Mouse (Mus musculus): ENCODE results near the gene Ttc7. TPM values are rescaled to one million over a fixed set of nuclear protein-coding genes. Genes with fewer than 3 reads are reported as not detected.

The Ttc7 gene
- 126 to 169 TPM (median 150 TPM) in 3 replicates for total RNA-seq (2017)

DNA sequence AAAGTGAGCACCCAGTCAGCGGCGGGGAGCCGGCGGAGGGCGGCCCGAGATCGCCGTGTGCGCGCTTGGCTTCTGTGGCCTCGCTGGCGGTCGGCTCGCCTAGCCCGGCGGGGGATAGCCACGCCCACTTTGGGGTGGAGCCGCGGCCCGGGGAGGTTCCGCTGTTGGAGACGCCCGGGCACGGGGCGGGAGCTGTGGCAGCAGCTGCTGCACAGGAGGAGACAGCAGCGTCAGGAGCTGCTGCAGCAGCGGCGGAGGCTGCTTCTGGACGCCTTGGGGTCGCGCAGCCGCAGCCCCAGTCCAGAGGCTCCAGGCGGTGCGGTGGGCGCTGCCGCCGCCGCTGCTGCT is at the start of gene Ttc7:
Ttc7 (plus strand) TSS at position 181 of the 348 bp plus-strand sequence.
- ATAC-seq (replicated peaks; ENCODE audit: insufficient number of reproducible peaks, low FRiP score, low TSS enrichment, poor library complexity, severe bottlenecking): peak; percentile 62

DNA sequence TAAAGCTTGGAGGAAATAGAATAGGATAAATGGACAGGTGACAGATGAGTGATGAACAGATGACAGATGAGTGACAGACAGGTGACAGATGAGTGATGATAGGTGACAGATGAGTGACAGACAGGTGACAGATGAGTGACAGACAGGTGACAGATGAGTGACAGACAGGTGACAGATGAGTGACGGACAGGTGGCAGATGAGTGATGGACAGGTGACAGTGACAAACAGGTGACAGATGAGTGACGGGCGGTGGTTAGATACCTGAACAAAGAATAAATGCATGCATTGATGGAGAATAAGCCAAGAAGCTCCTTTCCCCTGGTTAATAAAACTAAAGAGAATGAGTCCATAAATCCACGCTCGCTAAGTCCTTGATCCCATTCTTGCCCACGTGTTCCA is 47.7 kb upstream of the Ttc7 start:
- ATAC-seq (replicated peaks; ENCODE audit: insufficient number of reproducible peaks, low FRiP score, low TSS enrichment, poor library complexity, severe bottlenecking): no peak

DNA sequence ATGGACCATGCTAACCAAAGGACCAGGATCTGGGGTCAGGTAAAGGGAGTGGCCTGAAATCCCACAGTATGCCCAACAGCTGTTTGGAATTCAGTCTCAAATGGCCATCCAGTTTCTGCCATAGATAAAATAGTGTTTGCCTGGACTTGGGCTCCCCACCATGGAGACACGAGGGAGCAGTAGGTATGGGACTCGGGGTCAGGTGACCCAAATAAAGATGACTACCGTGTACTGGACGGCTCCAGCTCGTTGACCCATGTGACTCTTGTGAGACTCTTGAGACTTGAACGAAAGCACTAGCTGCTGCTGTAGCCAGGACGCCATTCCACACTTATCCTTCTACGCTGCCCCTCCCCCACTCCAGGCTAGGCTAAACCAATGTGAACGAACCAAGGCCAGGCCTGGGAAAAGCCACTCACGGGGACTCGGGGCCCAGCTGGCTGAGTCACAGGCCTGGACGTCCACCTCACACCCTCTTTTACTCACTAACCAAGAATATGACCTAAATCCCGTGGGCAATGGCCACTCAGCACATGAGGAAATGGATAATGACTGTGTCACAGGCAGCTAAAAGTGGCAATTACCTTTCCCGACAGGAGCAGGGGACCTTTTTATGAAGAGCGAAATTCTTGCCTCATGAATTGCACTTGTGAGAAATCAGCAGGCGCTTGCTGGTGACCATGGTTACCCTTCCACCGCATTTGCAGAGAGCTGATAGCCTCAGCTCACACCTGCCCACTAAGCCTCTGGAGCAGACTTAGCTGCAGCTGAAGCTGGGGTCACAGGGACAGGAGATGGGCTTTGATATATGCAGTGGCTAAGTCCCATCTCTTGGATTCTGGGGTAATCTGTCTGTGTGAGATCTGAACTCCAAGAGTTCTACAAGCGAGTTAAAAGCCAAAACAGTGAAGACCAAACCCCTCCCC is 45.7 kb upstream of the Ttc7 start:
- ATAC-seq (replicated peaks; ENCODE audit: insufficient number of reproducible peaks, low FRiP score, low TSS enrichment, poor library complexity, severe bottlenecking): no peak

DNA sequence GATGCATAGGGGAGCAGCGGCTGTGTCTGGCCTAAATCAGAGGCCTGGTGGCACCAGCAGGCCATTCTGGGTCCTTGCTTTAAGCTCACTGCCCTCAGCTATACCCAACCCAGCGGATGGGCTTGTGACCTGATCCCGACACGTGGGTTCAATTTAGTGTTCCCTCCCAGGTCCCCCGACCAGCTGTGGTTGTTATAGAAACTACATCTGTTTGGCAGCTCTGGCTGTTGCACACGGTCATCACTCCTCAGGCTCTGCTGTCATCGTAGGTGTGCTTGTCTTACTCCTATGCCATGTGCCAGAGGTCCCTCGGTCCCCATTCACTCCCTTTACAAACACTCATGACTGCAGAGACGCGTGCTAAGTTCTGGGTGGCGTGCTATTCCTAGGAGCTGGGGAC is 44.9 kb upstream of the Ttc7 start:
- ATAC-seq (replicated peaks; ENCODE audit: insufficient number of reproducible peaks, low FRiP score, low TSS enrichment, poor library complexity, severe bottlenecking): no peak

DNA sequence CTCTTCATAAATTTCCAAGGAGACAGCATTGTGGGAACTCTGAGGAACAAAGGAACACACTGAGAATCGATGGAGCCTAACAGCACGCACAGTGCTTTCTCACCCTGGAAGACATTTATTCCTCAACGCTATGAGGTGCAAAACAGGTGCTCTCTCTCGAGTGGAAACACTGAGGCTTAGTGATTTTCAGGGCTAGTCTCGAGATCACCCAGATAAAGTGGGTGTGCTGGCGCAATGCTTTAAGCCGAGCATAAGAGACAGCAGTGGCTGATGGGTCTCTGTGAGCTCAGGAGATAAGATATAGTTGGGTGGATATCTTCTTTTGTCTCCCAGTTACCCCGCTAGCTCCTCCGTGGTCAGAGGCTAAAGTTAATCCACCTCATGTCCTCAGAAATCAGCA is 36.6 kb upstream of the Ttc7 start:
- no peak for ATAC-seq (replicated peaks; ENCODE audit: insufficient number of reproducible peaks, low FRiP score, low TSS enrichment, poor library complexity, severe bottlenecking)

DNA sequence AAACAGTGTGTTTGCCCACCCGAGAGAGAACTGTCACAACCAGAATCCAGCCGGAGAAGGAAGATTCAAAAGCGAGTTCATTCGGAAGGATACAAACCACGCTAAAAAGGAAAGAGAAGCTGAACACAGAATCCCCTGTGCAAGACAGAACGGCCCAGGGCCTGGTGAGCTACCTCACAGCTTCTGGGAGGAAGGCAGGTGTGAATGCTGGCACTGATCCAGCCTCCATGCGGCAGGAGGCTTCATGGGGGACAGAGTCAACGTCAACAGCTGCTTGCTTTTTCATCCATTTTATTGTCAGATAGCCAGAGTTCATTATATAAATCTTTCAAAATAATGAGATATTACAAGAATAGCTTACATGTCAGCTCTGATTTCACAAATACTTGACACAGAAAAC is 28.3 kb upstream of the Ttc7 start:
- ATAC-seq (replicated peaks; ENCODE audit: insufficient number of reproducible peaks, low FRiP score, low TSS enrichment, poor library complexity, severe bottlenecking): no peak

DNA sequence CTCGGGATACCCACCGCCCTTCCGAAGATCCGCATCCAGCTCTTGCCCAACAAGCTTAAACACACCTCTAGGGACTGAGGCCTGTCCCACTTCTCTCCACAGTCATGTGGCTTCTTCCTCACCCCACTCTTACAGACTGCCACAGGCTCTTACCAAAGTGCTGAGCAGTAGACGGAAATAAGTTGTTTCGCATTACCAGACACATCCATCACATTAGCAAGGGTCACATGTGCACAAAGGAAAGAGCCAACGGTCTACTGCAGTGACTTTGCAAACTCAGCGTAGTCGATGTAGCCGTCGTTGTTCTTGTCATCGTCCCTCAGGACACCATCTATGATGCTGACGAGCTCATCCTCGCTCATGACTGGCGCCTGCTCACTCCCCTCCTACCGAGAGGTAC is 27.0 kb upstream of the Ttc7 start:
- peak; percentile 42 for ATAC-seq (replicated peaks; ENCODE audit: insufficient number of reproducible peaks, low FRiP score, low TSS enrichment, poor library complexity, severe bottlenecking)

DNA sequence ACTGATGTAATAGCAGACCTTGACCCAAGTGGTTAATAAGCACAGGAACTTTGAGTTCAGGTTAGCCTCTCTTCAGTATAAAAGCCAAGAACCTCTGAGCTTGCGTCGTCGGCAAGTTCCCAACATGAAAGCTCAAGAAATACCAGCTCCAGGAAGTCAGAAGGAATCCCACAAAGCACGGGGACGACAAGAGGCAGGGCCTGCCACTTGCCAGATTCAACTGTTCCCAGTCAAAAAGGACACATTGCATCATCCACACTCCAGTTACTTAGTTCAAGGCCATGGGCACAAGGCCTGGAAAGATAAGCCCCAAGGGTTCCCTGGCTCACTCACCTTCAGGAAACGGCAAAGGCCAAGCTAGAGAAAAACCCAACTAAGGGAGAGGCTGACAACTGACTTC is 19.3 kb upstream of the Ttc7 start:
- ATAC-seq (replicated peaks; ENCODE audit: insufficient number of reproducible peaks, low FRiP score, low TSS enrichment, poor library complexity, severe bottlenecking): no peak

DNA sequence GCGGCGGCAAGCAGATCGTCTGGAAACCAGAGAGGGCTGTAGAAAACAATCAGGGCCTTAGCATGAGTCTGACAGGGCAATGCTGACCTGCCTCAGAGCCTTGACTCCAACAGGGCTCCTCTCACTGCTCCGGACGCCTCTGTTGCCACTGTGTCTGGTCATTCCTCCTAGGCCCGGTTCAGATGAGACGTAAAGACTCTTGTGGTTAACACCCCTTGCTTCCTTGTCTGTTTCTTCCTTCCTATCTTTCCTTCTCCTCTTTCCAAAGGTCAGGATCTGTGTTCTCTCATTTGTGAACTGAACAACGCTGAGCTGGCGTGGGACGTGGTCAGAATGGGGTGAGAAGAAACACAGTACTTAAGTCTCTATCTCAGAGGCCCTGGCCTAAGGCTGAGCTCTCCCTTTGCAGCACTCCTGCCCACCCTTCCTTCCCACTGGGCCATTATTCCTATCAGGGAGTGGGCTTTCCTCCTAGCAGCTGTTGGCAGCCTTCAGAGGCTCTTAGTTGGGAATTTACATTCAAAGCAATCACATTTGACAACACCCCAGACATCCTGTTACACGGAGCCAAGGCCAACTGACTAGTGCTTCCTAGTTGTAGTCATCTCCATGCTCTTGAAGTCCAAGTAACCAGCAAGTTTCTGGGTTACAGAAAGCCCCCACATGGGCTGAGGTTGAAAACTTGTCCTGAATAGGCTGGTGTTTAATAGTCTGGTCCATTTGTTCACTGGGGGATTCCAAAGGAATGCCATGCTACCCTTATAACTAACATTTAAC is 18.4 kb upstream of the Ttc7 start:
- ATAC-seq (replicated peaks; ENCODE audit: insufficient number of reproducible peaks, low FRiP score, low TSS enrichment, poor library complexity, severe bottlenecking): no peak

DNA sequence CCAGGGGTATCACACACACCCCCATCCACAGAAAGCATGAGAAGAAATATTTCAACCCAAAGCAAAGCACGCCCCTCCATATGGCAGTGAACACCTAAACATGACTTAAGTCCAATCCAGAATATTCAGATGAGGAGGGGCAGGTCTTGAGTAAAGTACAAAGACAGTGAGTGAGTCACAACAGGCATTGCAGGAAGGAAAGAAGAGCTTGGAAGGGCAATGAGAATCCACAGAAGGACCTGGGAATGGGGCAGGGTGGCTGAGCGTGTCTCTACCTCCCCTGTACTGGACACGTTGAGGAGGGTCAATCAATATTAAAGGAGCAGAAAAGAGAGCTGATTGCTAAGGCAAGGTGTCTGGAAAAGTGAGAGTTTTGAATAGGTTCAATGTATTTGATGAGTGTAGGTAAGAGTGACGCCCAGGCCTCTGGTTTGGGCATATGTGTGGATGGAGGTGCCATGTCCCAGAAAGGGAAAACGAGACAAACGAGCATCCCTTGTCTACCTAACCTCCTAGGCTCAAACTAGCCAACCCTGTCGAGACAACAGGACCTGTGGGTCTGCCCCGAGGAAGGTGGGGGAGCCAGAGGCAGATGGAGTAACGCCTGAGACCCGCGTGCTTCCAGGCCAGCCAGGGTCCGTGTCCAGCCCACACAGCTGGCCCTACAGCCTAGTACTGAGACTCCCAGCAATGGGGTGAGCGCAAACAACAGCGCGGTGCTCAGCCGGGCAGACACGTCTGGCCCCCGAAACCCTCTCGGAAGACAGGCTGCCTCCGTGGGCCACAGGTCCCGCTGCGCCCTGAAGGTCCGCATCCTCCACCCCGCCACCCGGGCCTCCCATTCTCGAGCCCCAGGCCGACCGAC is 17.5 kb upstream of the Ttc7 start:
- ATAC-seq (replicated peaks; ENCODE audit: insufficient number of reproducible peaks, low FRiP score, low TSS enrichment, poor library complexity, severe bottlenecking): no peak

DNA sequence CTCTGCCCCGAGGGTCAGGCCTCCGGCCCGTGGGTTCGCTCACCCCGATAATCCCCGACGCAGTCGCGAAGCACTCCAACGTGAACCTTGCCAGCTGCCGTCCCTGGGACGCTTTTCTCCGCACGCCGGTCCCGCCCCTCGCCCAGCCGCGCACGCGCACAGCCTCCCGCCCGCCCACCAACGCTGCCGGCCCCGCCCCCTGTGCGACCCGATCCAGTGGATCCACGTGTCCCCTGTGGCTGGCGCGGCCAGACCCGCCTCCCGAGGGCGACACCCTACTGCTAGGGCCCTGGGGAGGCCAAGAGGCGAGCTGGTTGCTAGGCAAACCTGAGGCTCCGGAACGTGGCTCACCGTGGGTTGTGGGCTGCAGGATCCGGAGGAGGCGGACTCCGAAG is 16.9 kb upstream of the Ttc7 start, which contains the start of gene Mcfd2:
Mcfd2 (minus strand) TSS at position 144 of the 395 bp plus-strand sequence.
- peak; percentile 96 for ATAC-seq (replicated peaks; ENCODE audit: insufficient number of reproducible peaks, low FRiP score, low TSS enrichment, poor library complexity, severe bottlenecking)

DNA sequence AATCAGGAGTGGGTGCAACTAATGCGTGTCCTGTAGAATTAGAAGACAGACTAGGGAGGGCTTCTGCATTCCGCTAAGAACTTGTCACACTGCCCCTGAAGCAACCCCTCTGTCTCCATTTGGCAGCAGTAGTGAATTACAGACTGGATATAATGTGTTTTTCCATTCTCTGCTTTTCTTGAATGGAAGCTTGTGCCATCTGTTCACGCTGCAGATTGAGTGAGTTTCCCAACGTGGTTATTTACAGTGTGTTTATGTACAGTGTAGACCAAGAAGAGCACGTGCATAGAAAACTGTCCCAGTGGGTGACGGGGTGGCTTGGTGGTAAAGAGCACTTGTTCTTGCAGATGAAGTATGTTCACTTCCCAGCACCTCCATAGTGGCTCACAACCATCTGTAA is 13.2 kb upstream of the Ttc7 start:
- no peak for ATAC-seq (replicated peaks; ENCODE audit: insufficient number of reproducible peaks, low FRiP score, low TSS enrichment, poor library complexity, severe bottlenecking)

DNA sequence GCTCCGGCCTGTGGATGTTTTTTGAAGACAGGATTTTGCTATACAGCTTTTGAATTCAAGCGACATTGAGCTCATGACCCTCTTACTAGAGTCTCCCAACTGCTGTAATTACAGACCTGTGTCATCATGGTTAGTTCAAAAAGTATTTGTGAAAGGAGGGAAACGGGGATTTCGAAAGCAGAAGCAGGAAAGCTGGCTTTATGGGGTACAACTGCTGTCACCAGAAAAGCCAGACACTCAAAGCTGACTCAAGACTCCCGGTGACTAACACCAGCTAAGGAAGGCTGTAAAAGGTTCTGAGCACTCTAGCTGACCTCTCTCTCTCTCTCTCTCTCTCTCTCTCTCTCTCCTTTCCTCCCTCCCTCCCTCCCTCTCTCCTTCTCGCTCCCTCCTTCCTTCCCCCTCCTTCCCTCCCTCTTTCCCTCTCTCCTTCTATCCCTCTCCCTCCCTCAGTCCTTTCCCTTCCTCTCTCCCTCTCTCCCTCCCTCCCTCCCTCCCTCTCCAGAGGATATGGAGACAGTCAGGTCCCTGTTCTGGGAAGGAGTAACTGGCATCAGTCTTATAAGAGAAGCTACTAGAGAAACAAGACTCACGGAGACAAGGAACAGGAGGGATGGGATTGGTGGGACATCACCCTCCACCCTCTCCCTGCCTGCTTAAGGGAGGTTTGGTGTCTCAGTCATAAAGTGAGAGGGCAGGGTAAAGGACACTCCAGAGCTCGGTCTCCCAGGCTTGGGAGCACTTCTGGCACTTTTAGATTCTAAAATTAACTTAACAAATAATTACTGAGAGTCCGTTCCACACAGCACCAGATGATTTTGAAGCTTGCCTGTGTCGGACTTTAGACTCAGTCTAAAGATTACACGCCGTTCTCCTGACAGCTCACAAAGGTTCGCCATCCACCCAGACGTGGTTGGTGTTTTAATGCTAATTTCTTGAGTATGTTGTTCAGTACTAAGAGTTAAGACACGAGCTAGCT is 7.0 kb upstream of the Ttc7 start:
- ATAC-seq (replicated peaks; ENCODE audit: insufficient number of reproducible peaks, low FRiP score, low TSS enrichment, poor library complexity, severe bottlenecking): no peak; the same call in 1 of the 2 replicates

DNA sequence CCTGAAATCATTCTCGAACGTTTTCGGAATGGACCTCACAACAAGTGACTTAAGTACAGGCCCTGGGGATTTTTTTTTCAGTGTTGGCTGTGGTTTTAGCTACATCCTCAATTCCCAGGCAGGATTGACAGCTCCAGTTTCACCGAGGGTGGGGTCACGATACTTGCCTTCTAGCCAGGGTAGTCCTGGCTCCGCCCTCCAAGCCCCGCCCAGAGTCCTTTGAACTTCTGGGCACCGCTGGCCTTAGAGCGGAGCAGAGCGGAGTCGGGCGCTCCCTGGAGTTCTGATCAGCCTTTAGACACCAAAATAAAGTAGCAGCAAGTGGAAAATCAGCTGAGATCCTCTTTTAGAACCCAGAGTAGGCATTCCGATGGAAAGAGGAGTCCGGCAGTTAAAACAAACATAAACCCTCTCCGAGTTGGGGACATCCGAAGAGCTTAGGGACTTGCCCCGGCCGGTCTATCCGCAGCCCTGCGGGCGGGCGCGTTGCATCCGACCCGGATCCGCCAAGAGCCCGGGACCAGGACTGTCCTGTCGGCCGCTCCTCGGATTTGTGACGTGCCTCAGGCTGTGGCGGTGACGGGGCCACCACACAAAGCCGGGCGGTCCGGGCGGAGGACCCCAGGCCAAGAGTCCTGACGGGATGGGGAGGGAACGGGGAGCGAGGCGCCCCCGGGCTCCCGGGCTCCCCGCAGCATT is 530 bp upstream of the Ttc7 start:
- ATAC-seq (replicated peaks; ENCODE audit: insufficient number of reproducible peaks, low FRiP score, low TSS enrichment, poor library complexity, severe bottlenecking): peak; percentile 77

DNA sequence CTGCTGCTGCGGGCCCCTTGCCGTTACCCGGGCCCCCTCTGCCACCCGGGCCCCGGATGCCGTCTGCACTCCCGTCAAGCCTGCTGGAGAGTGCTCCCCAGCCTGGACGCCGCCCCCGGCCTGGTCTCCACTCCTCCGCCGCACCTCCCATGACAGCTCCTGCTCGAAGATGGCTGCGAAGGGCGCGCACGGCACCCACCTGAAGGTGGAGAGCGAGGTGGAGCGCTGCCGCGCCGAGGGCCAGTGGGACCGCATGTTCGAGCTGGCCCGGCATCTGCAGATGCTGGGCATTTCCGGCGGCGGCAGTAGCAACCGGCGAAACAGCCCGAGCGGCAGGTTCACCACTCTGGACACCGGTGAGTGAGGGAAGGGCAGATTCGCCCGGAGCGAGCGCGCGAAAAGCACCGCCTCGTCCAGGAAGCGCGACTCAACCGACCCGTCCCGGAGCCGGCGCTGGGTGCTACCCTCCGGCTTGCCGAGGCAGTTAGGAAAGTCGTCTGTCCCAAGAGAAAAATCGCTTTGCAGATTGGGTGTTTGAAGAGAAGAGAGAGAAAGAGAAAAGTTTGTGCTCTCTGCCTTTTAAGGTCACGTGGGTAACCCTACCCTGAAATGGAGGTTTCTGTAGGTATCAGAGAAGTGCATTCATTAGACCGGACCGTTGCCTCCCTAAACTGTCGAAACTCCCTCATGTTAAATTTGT is 519 bp downstream of the Ttc7 start:
- ATAC-seq (replicated peaks; ENCODE audit: insufficient number of reproducible peaks, low FRiP score, low TSS enrichment, poor library complexity, severe bottlenecking): no peak

DNA sequence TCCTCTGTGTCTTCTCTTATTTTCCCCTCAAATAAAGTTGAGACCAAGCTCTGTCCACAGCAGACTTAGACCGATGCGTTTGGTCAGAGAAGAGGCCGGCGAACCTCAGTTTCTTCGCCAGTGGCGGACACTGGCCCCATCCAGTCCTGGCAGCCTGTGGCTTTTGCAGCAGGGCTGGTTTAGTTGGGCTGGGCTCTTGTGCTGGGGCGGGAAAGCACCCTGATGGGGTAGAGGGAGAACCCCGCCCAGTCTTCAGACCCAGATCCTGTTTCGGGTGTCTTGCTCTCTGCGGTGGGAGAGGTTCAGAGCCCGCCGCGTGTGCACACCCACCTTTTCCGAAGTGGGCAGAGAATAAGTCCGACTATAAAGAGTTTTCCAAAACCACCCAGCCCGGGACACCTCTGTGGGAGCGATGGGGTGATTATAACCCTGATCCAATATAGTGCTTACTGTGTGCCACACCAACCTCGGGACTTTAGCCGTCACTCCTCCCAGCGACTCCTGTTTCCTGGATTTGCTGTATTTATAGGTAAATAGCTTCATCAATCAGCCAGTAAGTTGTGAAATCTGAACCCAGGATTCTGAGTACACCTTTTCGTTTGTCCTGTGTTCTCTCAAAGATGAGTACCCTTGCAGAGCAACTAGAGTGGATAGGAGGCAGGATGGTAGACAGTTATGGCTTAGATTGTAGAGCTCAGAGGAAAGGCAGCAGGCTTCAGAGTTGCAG is 1.2 kb downstream of the Ttc7 start:
- ATAC-seq (replicated peaks; ENCODE audit: insufficient number of reproducible peaks, low FRiP score, low TSS enrichment, poor library complexity, severe bottlenecking): peak; percentile 62
